Mouse (Mus musculus) liver, embryonic 14.5 days (tissue): ENCODE results near the gene Apba2. TPM values are rescaled to one million over a fixed set of nuclear protein-coding genes. Genes with fewer than 3 reads are reported as not detected.

Experiments used
- ATAC-seq: fragments of 200-750 bp; cut with Nextera tagmentation; 2 replicates; pipeline ENCODE4 v1.8.0; 2017; ENCODE audit warnings: moderate number of reproducible peaks, mild to moderate bottlenecking, moderate library complexity; ENCODE audit not compliant: insufficient read depth
- DNase-seq, 3 experiments: peaks; one replicate each; pipeline ENCODE4 v3.0.0-alpha.2; 2012 to 2013; ENCODE audit warnings: low read depth in 3 of 3, low spot score in 3 of 3
- H3K27ac ChIP-seq: fragments of 300-500 bp; sonication (generic); 2 replicates; pipeline ENCODE4 v1.5.1; 2014; ENCODE audit warnings: moderate library complexity, mild to moderate bottlenecking, control low read depth, inconsistent platforms
- H3K27me3 ChIP-seq: fragments of 300-500 bp; sonication (generic); 2 replicates; pipeline ENCODE4 v1.6.1; 2014; ENCODE audit warnings: mild to moderate bottlenecking, low read length, moderate library complexity; ENCODE audit not compliant: control insufficient read depth, insufficient read depth
- H3K36me3 ChIP-seq: fragments of 300-500 bp; sonication (generic); replicated peaks from 2 replicates; pipeline ENCODE4 v1.6.1; 2014; ENCODE audit warnings: low read depth; ENCODE audit not compliant: control insufficient read depth, insufficient read depth
- H3K4me1 ChIP-seq, 2 experiments: fragments of 200-500 bp in 1 of 2; fragments of 300-500 bp in 1 of 2; sonication (generic) in 1 of 2; replicated peaks; 2 replicates each; pipeline ENCODE4 v1.6.1; 2012 to 2014; ENCODE audit warnings: antibody characterized with exemption in 1 of 2, inconsistent platforms in 1 of 2, low read length in 1 of 2; ENCODE audit not compliant: control insufficient read depth in 2 of 2, insufficient read depth in 2 of 2
- H3K4me2 ChIP-seq: fragments of 300-500 bp; sonication (generic); 2 replicates; pipeline ENCODE4 v1.6.1; 2014; ENCODE audit warnings: low read depth, mild to moderate bottlenecking, control low read depth, moderate library complexity
- H3K4me3 ChIP-seq, 2 experiments: fragments of 200-500 bp in 1 of 2; fragments of 300-500 bp in 1 of 2; sonication (generic) in 1 of 2; 2 replicates each; pipeline ENCODE4 v1.5.1; 2012 to 2014; ENCODE audit warnings: low read depth in 2 of 2, low read length in 2 of 2, mild to moderate bottlenecking in 2 of 2, control low read depth in 1 of 2, inconsistent platforms in 1 of 2, moderate library complexity in 1 of 2; ENCODE audit not compliant: insufficient read depth in 1 of 2
- H3K9ac ChIP-seq: fragments of 300-500 bp; sonication (generic); replicated peaks from 2 replicates; pipeline ENCODE4 v1.6.1; 2014; ENCODE audit warnings: mild to moderate bottlenecking, control low read depth, moderate library complexity
- H3K9me3 ChIP-seq: fragments of 300-500 bp; sonication (generic); 2 replicates; pipeline ENCODE4 v1.6.1; 2016; ENCODE audit warnings: low read length, mixed read lengths; ENCODE audit not compliant: control insufficient read depth
- CTCF ChIP-seq: IDR thresholded peaks from 2 replicates; pipeline ENCODE4 v1.5.1; 2016; ENCODE audit warnings: antibody characterized with exemption, low read depth, control low read depth
- EP300 ChIP-seq: IDR thresholded peaks from 2 replicates; pipeline ENCODE4 v1.6.1; 2016; ENCODE audit warnings: antibody characterized with exemption, low read depth
- WGBS: fragments of 180-500 bp; shearing (Covaris S2); extraction: QIAGEN DNeasy Blood & Tissue Kit; methylation state at CpG from one replicate; pipeline ENCODE4 v1.1.7; 2014; ENCODE audit not compliant: insufficient replicate concordance; 5-methylcytosine and 5-hydroxymethylcytosine counted together
- polyA plus RNA-seq, 2 experiments: library from polyadenylated mRNA; depleted of rRNA in 1 of 2; stranded (reverse) in 1 of 2; unstranded in 1 of 2; fragments of >200 nt; fragmentation: Nextera tagmentation in 1 of 2; extraction: Ambion mirVana in 1 of 2; gene quantifications; 2 replicates each; pipeline versions ENCODE4 v1.2.1 to v1.2.3; 2012 to 2014

Gene Apba2
- polyA plus RNA-seq, 2 experiments, result 0.02 TPM; not detected in 1

DNA sequence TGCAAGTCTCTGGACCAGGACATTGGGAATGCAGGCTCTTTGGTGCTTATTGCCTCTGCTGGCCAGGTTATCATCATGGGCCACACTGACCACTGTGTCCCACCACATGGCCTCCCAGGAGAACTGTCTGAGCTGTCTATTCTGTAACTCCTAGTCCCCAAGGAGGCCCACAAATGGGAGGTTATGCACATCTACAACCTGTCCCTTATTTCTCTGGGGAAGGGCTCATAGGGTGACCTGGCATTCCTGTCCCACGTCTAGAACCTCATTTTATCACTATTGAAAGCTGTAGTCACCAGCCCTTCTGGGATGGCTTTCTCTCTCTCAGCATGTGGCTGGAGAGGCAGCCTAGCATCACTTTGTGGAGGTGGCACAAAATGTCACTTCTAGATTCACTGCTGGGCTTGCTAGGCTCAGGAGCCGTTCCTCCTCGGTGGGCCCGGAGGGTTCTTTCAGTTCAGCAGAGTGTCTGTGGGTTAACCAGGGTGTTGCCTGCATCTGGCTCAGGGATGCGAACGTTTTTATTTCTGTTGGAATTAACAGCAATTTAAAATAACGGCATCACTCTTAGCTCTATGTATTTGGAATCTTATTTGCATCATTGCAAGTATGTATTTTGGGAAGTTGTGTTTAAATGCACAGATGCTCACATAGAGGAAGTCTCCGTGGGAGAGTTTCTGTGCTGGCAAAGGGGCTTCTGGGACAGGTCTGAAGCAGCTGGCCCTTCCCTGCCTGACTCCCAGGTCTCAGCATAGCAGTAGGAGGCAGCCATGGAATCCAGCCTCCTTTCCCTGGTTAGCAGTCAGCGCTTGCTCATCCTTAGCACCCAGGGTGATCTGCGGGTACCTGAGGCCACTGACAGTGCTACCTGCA, 65.1 kb downstream of the Apba2 start:
- Histone ChIP-seq H3K27ac (no peak overlapping the region), H3K27me3 (no peaks in the 10 kb centered on the region), H3K9ac (no peak overlapping the region), H3K9me3 (no peaks in the 10 kb centered on the region), H3K4me1 (no peaks in the 10 kb centered on the region), H3K4me3 (no peak overlapping the region), H3K36me3 (no peaks in the 10 kb centered on the region), H3K4me2 (no peak overlapping the region)
- ATAC-seq, result no peak
- 57% methylated on average over 10 of the region's 10 CpGs for WGBS
- no peak for TF ChIP-seq EP300
- TF ChIP-seq CTCF, result no peak
- DNase-seq, result no peak

DNA sequence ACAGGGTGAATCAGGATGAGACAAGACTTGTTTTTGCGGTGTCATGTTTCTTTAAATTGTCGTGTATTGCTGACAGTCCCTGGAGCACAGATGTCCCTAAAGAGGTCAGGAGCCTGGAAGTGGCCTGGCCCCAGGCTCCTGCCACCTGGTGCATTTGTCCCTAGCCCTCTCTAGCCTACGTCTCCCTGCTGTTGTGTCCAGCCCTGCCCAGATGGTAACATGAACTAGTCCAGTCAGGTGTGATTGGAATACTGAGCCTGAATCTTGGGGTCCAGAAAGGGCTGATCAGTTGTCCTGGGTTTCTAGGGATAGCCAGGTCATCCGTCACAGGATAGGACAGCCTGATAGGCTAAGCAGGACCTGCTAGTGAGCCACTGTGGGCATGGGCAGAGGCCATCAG, 67.2 kb downstream of the Apba2 start:
- DNase-seq, result no peak
- no peak overlapping the region for H3K27ac ChIP-seq
- H3K4me1 ChIP-seq, result no peaks in the 10 kb centered on the region
- H3K9me3 ChIP-seq, result no peaks in the 10 kb centered on the region
- H3K4me3 ChIP-seq, result no peak overlapping the region
- H3K36me3 ChIP-seq, result no peaks in the 10 kb centered on the region
- ATAC-seq, result no peak
- TF ChIP-seq CTCF (no peak), EP300 (no peak)
- H3K4me2 ChIP-seq, result no peak overlapping the region
- H3K27me3 ChIP-seq, result no peaks in the 10 kb centered on the region
- H3K9ac ChIP-seq, result no peak overlapping the region
- 62% methylated on average over 4 of the region's 4 CpGs for WGBS

DNA sequence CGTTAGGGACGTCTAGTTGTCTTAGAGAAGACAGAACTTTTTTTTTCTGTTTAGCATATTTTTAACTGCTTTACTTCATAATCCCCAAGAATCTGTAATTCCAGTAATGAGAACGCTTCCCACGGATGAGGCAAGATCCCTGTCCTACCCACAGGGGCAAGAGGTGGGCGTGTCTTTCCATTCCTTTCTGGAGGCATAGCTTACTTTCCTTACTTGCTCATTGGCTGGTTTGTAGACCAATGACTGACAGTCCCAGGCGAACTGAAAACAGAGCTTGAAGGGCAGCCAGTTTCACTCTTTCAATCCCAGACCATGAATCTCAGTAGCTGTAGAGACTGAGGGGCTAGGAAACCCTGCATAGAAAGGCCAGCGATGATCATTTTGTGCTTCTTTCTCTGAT, 68.2 kb downstream of the Apba2 start:
- H3K9me3 ChIP-seq, result no peaks in the 10 kb centered on the region
- no peak for DNase-seq
- no peak for ATAC-seq
- no peaks in the 10 kb centered on the region for H3K4me1 ChIP-seq
- H3K27me3 ChIP-seq, result no peaks in the 10 kb centered on the region
- H3K9ac ChIP-seq, result no peak overlapping the region
- no peak overlapping the region for H3K27ac ChIP-seq
- 33% methylated on average over 7 of the region's 7 CpGs for WGBS
- no peaks in the 10 kb centered on the region for H3K36me3 ChIP-seq
- H3K4me3 ChIP-seq, result no peak overlapping the region
- no peak overlapping the region for H3K4me2 ChIP-seq
- no peak for TF ChIP-seq CTCF
- TF ChIP-seq EP300, result no peak

DNA sequence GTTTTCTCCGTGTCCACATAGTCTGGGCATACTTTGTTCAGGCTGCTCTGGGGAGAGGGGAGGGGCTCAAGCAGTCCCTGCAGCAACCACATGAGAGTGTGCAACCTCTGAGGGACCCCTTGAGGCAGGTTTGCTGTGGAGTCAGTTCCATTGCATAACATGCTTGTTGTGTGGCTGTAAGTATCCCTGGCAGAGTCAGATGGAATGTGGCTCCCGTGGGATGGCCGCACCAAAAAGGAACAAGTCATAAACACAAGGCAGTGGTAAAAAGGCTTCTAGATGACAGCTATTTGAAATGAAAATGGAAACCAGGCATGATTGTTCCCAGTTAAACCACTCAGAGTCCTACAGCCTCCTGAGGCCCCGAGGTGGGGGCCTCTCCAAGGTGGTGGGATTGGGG, 69.4 kb downstream of the Apba2 start:
- Histone ChIP-seq H3K27me3 (no peaks in the 10 kb centered on the region), H3K4me1 (no peaks in the 10 kb centered on the region), H3K36me3 (no peaks in the 10 kb centered on the region), H3K4me2 (no peak overlapping the region), H3K27ac (no peak overlapping the region), H3K4me3 (no peak overlapping the region), H3K9ac (no peak overlapping the region), H3K9me3 (no peaks in the 10 kb centered on the region)
- WGBS, result 68% methylated on average over 4 of the region's 4 CpGs
- DNase-seq, result no peak
- TF ChIP-seq CTCF (no peak), EP300 (no peak)
- no peak for ATAC-seq

DNA sequence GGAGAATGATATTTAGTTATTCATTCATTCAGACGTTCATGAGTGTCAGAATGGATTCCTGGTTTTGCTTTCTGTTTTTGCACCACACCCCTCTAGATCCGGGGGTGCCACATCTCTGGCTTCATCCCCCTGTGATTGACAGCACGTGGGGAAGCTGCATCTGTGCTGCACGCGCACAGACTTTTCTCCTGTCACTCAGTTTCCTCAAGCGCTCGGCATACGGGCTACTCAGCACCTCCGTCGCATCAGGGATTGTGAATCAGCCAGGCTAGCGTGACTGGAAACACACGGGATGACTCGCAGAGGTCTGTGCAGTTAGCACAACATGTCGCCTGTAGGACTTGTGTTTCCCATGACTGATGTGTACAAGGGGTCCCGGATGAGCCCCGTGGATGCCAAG, 72.6 kb downstream of the Apba2 start:
- Histone ChIP-seq H3K27me3 (no peaks in the 10 kb centered on the region), H3K9ac (no peak overlapping the region), H3K4me1 (no peaks in the 10 kb centered on the region), H3K27ac (no peak overlapping the region), H3K9me3 (no peaks in the 10 kb centered on the region), H3K36me3 (no peaks in the 10 kb centered on the region), H3K4me2 (no peak overlapping the region), H3K4me3 (no peak overlapping the region)
- TF ChIP-seq CTCF, result no peak
- no peak for TF ChIP-seq EP300
- ATAC-seq (no peak), DNase-seq (no peak)
- 58% methylated on average over 16 of the region's 16 CpGs for WGBS
